Mouse (Mus musculus): ENCODE results near the gene Kcnd2. TPM values are rescaled to one million over a fixed set of nuclear protein-coding genes. Genes with fewer than 3 reads are reported as not detected.
A peak's percentile ranks its signal among the peaks of the same experiment; 100 is the strongest.

The Kcnd2 gene
- polyA plus RNA-seq, 1 experiment from 2014 or later: 8.6 TPM

DNA sequence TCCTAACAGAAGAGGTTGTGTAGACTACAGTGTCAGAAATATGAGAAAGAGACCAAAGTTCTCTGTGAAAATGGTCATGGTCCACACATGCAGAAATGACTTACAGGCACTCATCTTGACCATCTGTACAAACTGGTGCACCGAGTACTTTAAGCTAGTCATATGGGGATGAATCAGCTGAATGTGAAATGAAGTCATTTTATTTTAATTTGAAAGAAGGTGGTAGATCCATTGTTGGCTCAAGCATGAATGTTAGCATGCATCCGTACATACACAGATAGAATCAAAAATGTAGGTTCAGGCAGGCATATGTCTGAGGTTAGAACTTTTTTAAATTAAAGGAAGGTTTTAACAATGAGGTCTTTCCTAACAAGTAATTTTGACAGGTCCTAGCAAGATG is 273.2 kb downstream of the Kcnd2 start:
- DNase-seq (ENCODE audit: low spot score) (no peak), ATAC-seq (no peak)
- H3K9me3 ChIP-seq (replicated peaks; ENCODE audit: control insufficient read depth, low read length): no peaks in the 10 kb centered on the region
- no peaks in the 10 kb centered on the region for H3K27me3 ChIP-seq (replicated peaks; ENCODE audit: control insufficient read depth, insufficient read depth, low read length)
- no peak overlapping the region for H3K27ac ChIP-seq (ENCODE audit: low read depth, low read length)
- no peaks in the 10 kb centered on the region for H3K36me3 ChIP-seq (ENCODE audit: control insufficient read depth, insufficient read depth, low read length)
- H3K9ac ChIP-seq (ENCODE audit: low read length): no peak overlapping the region
- 80% methylated on average over 2 of the region's 2 CpGs for WGBS
- H3K4me1 ChIP-seq (ENCODE audit: control insufficient read depth, insufficient read depth, low read length): no peaks in the 10 kb centered on the region
- no peak overlapping the region for H3K4me3 ChIP-seq (ENCODE audit: low read depth, low read length)
- H3K4me2 ChIP-seq (ENCODE audit: low read length): no peak overlapping the region

GRCm38 (mm10) chr6:21502921-21503320 is 287.6 kb downstream of the Kcnd2 start:
- Histone ChIP-seq H3K4me3 (ENCODE audit: low read depth, low read length) (no peak overlapping the region), H3K27ac (ENCODE audit: low read depth, low read length) (no peak overlapping the region), H3K4me1 (ENCODE audit: control insufficient read depth, insufficient read depth, low read length) (no peaks in the 10 kb centered on the region), H3K27me3 (replicated peaks; ENCODE audit: control insufficient read depth, insufficient read depth, low read length) (no peaks in the 10 kb centered on the region), H3K9me3 (replicated peaks; ENCODE audit: control insufficient read depth, low read length) (no peaks in the 10 kb centered on the region), H3K9ac (ENCODE audit: low read length) (no peak overlapping the region), H3K4me2 (ENCODE audit: low read length) (no peak overlapping the region), H3K36me3 (ENCODE audit: control insufficient read depth, insufficient read depth, low read length) (no peaks in the 10 kb centered on the region)
- 85% methylated on average over 1 of the region's 1 CpGs for WGBS
- DNase-seq (ENCODE audit: low spot score) (no peak), ATAC-seq (no peak)

GRCm38 (mm10) chr6:21510621-21511239 is 295.4 kb downstream of the Kcnd2 start:
- Histone ChIP-seq H3K9me3 (replicated peaks; ENCODE audit: control insufficient read depth, low read length) (no peaks in the 10 kb centered on the region), H3K4me3 (ENCODE audit: low read depth, low read length) (no peak overlapping the region), H3K9ac (ENCODE audit: low read length) (no peak overlapping the region), H3K27me3 (replicated peaks; ENCODE audit: control insufficient read depth, insufficient read depth, low read length) (no peaks in the 10 kb centered on the region), H3K36me3 (ENCODE audit: control insufficient read depth, insufficient read depth, low read length) (no peaks in the 10 kb centered on the region), H3K4me1 (ENCODE audit: control insufficient read depth, insufficient read depth, low read length) (no peaks in the 10 kb centered on the region), H3K4me2 (ENCODE audit: low read length) (no peak overlapping the region), H3K27ac (ENCODE audit: low read depth, low read length) (no peak overlapping the region)
- DNase-seq (ENCODE audit: low spot score) (peak; percentile 31), ATAC-seq (no peak; the same call in 1 of the 2 replicates)
- 78% methylated on average over 3 of the region's 3 CpGs for WGBS

- WGBS: 64% methylated on average over 1 of the region's 1 CpGs
Observed at GRCm38 (mm10) chr6:21520351-21520750, 305.0 kb downstream of the Kcnd2 start.

GRCm38 (mm10) chr6:21527489-21528074 is 312.3 kb downstream of the Kcnd2 start:
- Histone ChIP-seq H3K9me3 (replicated peaks; ENCODE audit: control insufficient read depth, low read length) (no peaks in the 10 kb centered on the region), H3K4me1 (ENCODE audit: control insufficient read depth, insufficient read depth, low read length) (no peaks in the 10 kb centered on the region), H3K9ac (ENCODE audit: low read length) (no peak overlapping the region), H3K27me3 (replicated peaks; ENCODE audit: control insufficient read depth, insufficient read depth, low read length) (no peaks in the 10 kb centered on the region), H3K27ac (ENCODE audit: low read depth, low read length) (no peak overlapping the region), H3K4me2 (ENCODE audit: low read length) (no peak overlapping the region), H3K4me3 (ENCODE audit: low read depth, low read length) (no peak overlapping the region), H3K36me3 (ENCODE audit: control insufficient read depth, insufficient read depth, low read length) (no peaks in the 10 kb centered on the region)
- no peak for ATAC-seq
- DNase-seq (ENCODE audit: low spot score): no peak
- WGBS: 92% methylated on average over 1 of the region's 1 CpGs

More at GRCm38 (mm10) chr6:21520351-21520750, 305.0 kb downstream of the Kcnd2 start:
- Histone ChIP-seq H3K4me3 (ENCODE audit: low read depth, low read length) (no peak overlapping the region), H3K9me3 (replicated peaks; ENCODE audit: control insufficient read depth, low read length) (no peaks in the 10 kb centered on the region), H3K27me3 (replicated peaks; ENCODE audit: control insufficient read depth, insufficient read depth, low read length) (no peaks in the 10 kb centered on the region), H3K4me2 (ENCODE audit: low read length) (no peak overlapping the region), H3K9ac (ENCODE audit: low read length) (no peak overlapping the region), H3K4me1 (ENCODE audit: control insufficient read depth, insufficient read depth, low read length) (no peaks in the 10 kb centered on the region), H3K36me3 (ENCODE audit: control insufficient read depth, insufficient read depth, low read length) (no peaks in the 10 kb centered on the region), H3K27ac (ENCODE audit: low read depth, low read length) (no peak overlapping the region)
- ATAC-seq (no peak), DNase-seq (ENCODE audit: low spot score) (no peak)

DNA sequence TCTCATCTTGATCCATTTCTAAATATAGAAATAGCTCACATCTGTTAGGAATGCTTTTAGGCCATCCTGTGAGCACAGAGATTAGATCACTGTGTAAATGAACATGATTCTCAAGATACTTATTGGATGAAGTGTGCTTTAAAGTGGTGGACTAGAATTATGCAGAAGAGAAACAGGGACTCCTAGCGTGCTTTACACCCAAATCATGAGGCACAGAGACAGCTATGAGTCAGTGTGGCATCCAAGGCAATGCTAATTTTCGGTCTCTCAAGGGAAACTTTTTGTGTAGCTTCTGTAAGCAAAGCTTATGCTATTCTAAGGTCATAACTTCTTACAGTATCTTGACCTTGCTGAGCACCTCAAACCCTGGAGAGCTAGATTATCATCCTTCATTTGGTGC is 318.7 kb downstream of the Kcnd2 start:
- no peaks in the 10 kb centered on the region for H3K4me1 ChIP-seq (ENCODE audit: control insufficient read depth, insufficient read depth, low read length)
- H3K27me3 ChIP-seq (replicated peaks; ENCODE audit: control insufficient read depth, insufficient read depth, low read length): no peaks in the 10 kb centered on the region
- H3K36me3 ChIP-seq (ENCODE audit: control insufficient read depth, insufficient read depth, low read length): no peaks in the 10 kb centered on the region
- H3K27ac ChIP-seq (ENCODE audit: low read depth, low read length): no peak overlapping the region
- no peak overlapping the region for H3K9ac ChIP-seq (ENCODE audit: low read length)
- no peak overlapping the region for H3K4me3 ChIP-seq (ENCODE audit: low read depth, low read length)
- H3K9me3 ChIP-seq (replicated peaks; ENCODE audit: control insufficient read depth, low read length): no peaks in the 10 kb centered on the region
- no peak overlapping the region for H3K4me2 ChIP-seq (ENCODE audit: low read length)
- ATAC-seq: no peak
- WGBS: 72% methylated on average over 2 of the region's 2 CpGs
- DNase-seq (ENCODE audit: low spot score): no peak

DNA sequence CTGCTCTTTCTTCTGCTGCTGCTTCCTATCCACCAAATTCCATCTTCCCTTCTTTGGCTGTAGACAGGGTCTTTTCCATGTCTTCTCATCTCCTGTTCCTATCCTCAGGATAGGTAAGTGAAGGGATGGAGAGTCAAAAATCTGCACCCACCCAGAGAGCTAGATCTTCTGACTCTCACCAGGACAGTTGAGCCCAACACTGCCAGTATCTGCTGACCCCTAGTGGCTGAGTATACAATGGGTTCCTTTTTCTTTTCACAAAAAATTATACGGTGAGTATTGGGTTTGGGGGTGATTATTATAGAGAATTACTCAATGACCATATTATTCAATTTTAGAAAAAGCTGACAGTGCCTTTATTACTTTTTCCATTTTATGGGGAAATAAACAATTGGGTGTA is 319.5 kb downstream of the Kcnd2 start:
- no peaks in the 10 kb centered on the region for H3K9me3 ChIP-seq (replicated peaks; ENCODE audit: control insufficient read depth, low read length)
- peak; percentile 60 for ATAC-seq

GRCm38 (mm10) chr6:21551501-21551900 is 336.2 kb downstream of the Kcnd2 start:
- Histone ChIP-seq H3K9ac (ENCODE audit: low read length) (no peak overlapping the region), H3K36me3 (ENCODE audit: control insufficient read depth, insufficient read depth, low read length) (no peaks in the 10 kb centered on the region), H3K4me3 (ENCODE audit: low read depth, low read length) (no peak overlapping the region), H3K9me3 (replicated peaks; ENCODE audit: control insufficient read depth, low read length) (no peaks in the 10 kb centered on the region), H3K27me3 (replicated peaks; ENCODE audit: control insufficient read depth, insufficient read depth, low read length) (no peaks in the 10 kb centered on the region), H3K27ac (ENCODE audit: low read depth, low read length) (no peak overlapping the region), H3K4me2 (ENCODE audit: low read length) (no peak overlapping the region), H3K4me1 (ENCODE audit: control insufficient read depth, insufficient read depth, low read length) (no peaks in the 10 kb centered on the region)
- ATAC-seq (no peak), DNase-seq (ENCODE audit: low spot score) (no peak)
- 88% methylated on average over 9 of the region's 9 CpGs for WGBS

More for the DNA sequence above, 319.5 kb downstream of the Kcnd2 start:
- DNase-seq (ENCODE audit: low spot score): peak; percentile 57
- no peak overlapping the region for H3K4me2 ChIP-seq (ENCODE audit: low read length)
- WGBS: 33% methylated on average over 1 of the region's 1 CpGs
- H3K4me1 ChIP-seq (ENCODE audit: control insufficient read depth, insufficient read depth, low read length): no peaks in the 10 kb centered on the region
- no peaks in the 10 kb centered on the region for H3K27me3 ChIP-seq (replicated peaks; ENCODE audit: control insufficient read depth, insufficient read depth, low read length)
- no peak overlapping the region for H3K27ac ChIP-seq (ENCODE audit: low read depth, low read length)
- H3K4me3 ChIP-seq (ENCODE audit: low read depth, low read length): no peak overlapping the region
- no peaks in the 10 kb centered on the region for H3K36me3 ChIP-seq (ENCODE audit: control insufficient read depth, insufficient read depth, low read length)
- H3K9ac ChIP-seq (ENCODE audit: low read length): no peak overlapping the region

DNA sequence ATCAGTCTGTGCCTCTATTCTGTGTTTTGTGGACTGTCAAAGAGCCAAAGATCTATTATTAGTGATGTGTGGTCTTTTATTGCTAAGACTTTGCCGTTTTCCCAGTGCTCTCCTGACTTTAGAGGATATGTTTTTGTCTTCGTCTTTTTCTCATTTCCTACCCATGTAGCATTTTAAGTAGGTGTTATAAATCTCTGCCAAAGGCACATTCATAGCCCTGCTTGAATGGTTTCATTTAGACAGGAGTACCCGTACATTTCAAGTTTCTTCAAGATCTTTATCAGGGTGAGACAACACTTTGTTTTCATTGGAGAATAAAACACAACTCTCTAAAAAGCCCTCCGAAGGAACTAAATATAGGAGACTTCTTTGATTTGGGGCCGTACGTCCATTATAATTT is 355.7 kb downstream of the Kcnd2 start:
- Histone ChIP-seq H3K4me1 (ENCODE audit: control insufficient read depth, insufficient read depth, low read length) (no peaks in the 10 kb centered on the region), H3K36me3 (ENCODE audit: control insufficient read depth, insufficient read depth, low read length) (no peaks in the 10 kb centered on the region), H3K4me2 (ENCODE audit: low read length) (no peak overlapping the region), H3K27ac (ENCODE audit: low read depth, low read length) (no peak overlapping the region), H3K4me3 (ENCODE audit: low read depth, low read length) (no peak overlapping the region), H3K9me3 (replicated peaks; ENCODE audit: control insufficient read depth, low read length) (no peaks in the 10 kb centered on the region), H3K27me3 (replicated peaks; ENCODE audit: control insufficient read depth, insufficient read depth, low read length) (no peaks in the 10 kb centered on the region), H3K9ac (ENCODE audit: low read length) (no peak overlapping the region)
- ATAC-seq (no peak), DNase-seq (ENCODE audit: low spot score) (no peak)
- whole genome bisulfite sequencing: 55% methylated on average over 6 of the region's 6 CpGs

Measured in forebrain, embryonic 14.5 days (tissue).